ENCODE assay signal across 9 mouse cellular contexts in the genomic region with DNA sequence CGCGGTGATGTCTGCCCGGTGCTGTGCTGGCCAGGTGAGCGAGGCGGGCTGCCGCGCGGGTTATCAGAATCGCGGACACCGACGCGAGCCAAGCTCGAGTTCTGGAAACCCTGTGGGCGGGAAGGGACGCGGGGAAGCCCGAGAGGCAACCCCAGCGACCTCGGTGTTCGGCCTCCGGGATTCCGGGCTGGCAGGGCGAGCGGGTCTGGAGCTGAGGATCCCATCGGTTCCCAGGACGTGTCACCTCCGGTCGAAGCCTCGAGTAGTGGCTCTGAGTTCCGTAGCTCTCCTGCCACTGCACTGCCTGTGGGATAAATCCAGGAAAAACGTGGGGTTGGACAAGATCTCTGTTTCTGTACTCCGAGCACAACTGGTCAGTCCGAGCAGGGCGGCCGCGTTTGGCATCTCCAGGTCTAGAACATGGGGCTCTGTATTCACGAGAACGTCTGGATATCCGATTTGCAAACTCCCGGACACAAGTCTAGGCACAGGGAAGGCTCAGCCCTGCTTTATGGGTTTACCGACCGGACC. TPM values are rescaled to one million over a fixed set of nuclear protein-coding genes. Genes with fewer than 3 reads are reported as not detected.
DNase-seq lines count a peak whose midpoint lies in the region; ATAC-seq and TF ChIP-seq lines count a peak whose summit lies in the region.
"Had no signal": no experiment of that assay in that cellular context is flagged by ENCODE, and none has a peak within 500 bp of the region (broad histone marks: within the 10 kb centered on the region; RNA-seq: fewer than 3 reads in every experiment).

No protein-coding gene starts in this region.

- H3K27ac ChIP-seq in heart, embryonic 14.5 days (replicated peaks in 1 of 2; ENCODE audit: control insufficient read depth in 1 of 2, insufficient read depth in 1 of 2, low read depth in 2 of 2, low read length in 2 of 2) = peak overlapping the region; percentile 18 to 97
- peak overlapping the region; percentile 91 for H3K27ac ChIP-seq in embryonic facial prominence, embryonic 13.5 days
- H3K27ac ChIP-seq in intestine, embryonic 15.5 days = peak overlapping the region; percentile 91
- H3K27ac ChIP-seq in midbrain, embryonic 15.5 days = peak overlapping the region; percentile 80

- peak overlapping the region; percentile 51 to 80 for H3K4me3 ChIP-seq in heart, embryonic 14.5 days (ENCODE audit: control insufficient read depth in 1 of 2, insufficient read depth in 1 of 2, low read depth in 1 of 2, low read length in 2 of 2)
- H3K4me3 ChIP-seq in E14TG2a.4 (replicated peaks; ENCODE audit: low read length) = peak overlapping the region; percentile 91
- H3K4me3 ChIP-seq in embryonic facial prominence, embryonic 13.5 days = peak overlapping the region; percentile 78
- H3K4me3 ChIP-seq in intestine, embryonic 15.5 days (replicated peaks) = peak overlapping the region; percentile 87
- peak overlapping the region; percentile 77 for H3K4me3 ChIP-seq in midbrain, embryonic 15.5 days

- under 1% methylated on average over 42 of the region's 43 CpGs for WGBS in heart, embryonic 14.5 days
- under 1% methylated on average over 43 of the region's 43 CpGs for WGBS in embryonic facial prominence, embryonic 13.5 days
- WGBS in intestine, embryonic 15.5 days = under 1% methylated on average over 43 of the region's 43 CpGs
- under 1% methylated on average over 43 of the region's 43 CpGs for WGBS in midbrain, embryonic 15.5 days

- H3K27me3 ChIP-seq in heart, embryonic 14.5 days (ENCODE audit: control insufficient read depth, insufficient read depth, low read length) = no peaks in the 10 kb centered on the region
- H3K27me3 ChIP-seq in E14TG2a.4 (ENCODE audit: insufficient read depth, low read length) = peaks cover 22% of the 10 kb centered on the region
- no peaks in the 10 kb centered on the region for H3K27me3 ChIP-seq in embryonic facial prominence, embryonic 13.5 days
- no peaks in the 10 kb centered on the region for H3K27me3 ChIP-seq in intestine, embryonic 15.5 days (replicated peaks)
- no peaks in the 10 kb centered on the region for H3K27me3 ChIP-seq in midbrain, embryonic 15.5 days (replicated peaks)

- no peak for TF ChIP-seq CTCF in E14TG2a.4 (conservative IDR thresholded peaks at IDR 0.05; ENCODE audit: low read length)

- peak overlapping the region; percentile 95 for H3K4me2 ChIP-seq in heart, embryonic 14.5 days (ENCODE audit: low read length)
- peak overlapping the region; percentile 81 for H3K4me2 ChIP-seq in embryonic facial prominence, embryonic 13.5 days
- peak overlapping the region; percentile 79 for H3K4me2 ChIP-seq in intestine, embryonic 15.5 days (replicated peaks)
- peak overlapping the region; percentile 92 for H3K4me2 ChIP-seq in midbrain, embryonic 15.5 days

- H3K4me1 ChIP-seq in heart, embryonic 14.5 days (ENCODE audit: control insufficient read depth in 2 of 2, insufficient read depth in 2 of 2, low read length in 2 of 2) = peaks cover 8 to 16% of the 10 kb centered on the region in 2 experiments
- peaks cover 31% of the 10 kb centered on the region for H3K4me1 ChIP-seq in E14TG2a.4 (replicated peaks; ENCODE audit: low read depth, low read length)
- H3K4me1 ChIP-seq in embryonic facial prominence, embryonic 13.5 days = peaks cover 17% of the 10 kb centered on the region
- H3K4me1 ChIP-seq in intestine, embryonic 15.5 days (replicated peaks) = peaks cover 12% of the 10 kb centered on the region
- H3K4me1 ChIP-seq in midbrain, embryonic 15.5 days = peaks cover 24% of the 10 kb centered on the region

- H3K9ac ChIP-seq in heart, embryonic 14.5 days (ENCODE audit: low read length) = peak overlapping the region; percentile 90
- peak overlapping the region; percentile 87 for H3K9ac ChIP-seq in embryonic facial prominence, embryonic 13.5 days
- H3K9ac ChIP-seq in intestine, embryonic 15.5 days = peak overlapping the region; percentile 87
- H3K9ac ChIP-seq in midbrain, embryonic 15.5 days = peak overlapping the region; percentile 72

- no peaks in the 10 kb centered on the region for H3K36me3 ChIP-seq in heart, embryonic 14.5 days (ENCODE audit: control insufficient read depth, insufficient read depth, low read length)
- no peaks in the 10 kb centered on the region for H3K36me3 ChIP-seq in E14TG2a.4 (ENCODE audit: insufficient read depth, low read length)
- no peaks in the 10 kb centered on the region for H3K36me3 ChIP-seq in embryonic facial prominence, embryonic 13.5 days
- H3K36me3 ChIP-seq in intestine, embryonic 15.5 days = no peaks in the 10 kb centered on the region
- H3K36me3 ChIP-seq in midbrain, embryonic 15.5 days (replicated peaks) = no peaks in the 10 kb centered on the region

- ATAC-seq in heart, embryonic 14.5 days (ENCODE audit: insufficient number of reproducible peaks, insufficient read depth, low FRiP score, low read depth) = peak; percentile 32
- ATAC-seq in embryonic facial prominence, embryonic 13.5 days (ENCODE audit: insufficient number of reproducible peaks, insufficient read depth, low FRiP score, low TSS enrichment, low read depth) = peak; percentile 50
- peak; percentile 44 for ATAC-seq in intestine, embryonic 15.5 days
- ATAC-seq in midbrain, embryonic 15.5 days (replicated peaks) = peak; percentile 64

- H3K9me3 ChIP-seq in heart, embryonic 14.5 days (ENCODE audit: control insufficient read depth, low read length) = no peaks in the 10 kb centered on the region
- peaks cover 19% of the 10 kb centered on the region for H3K9me3 ChIP-seq in E14TG2a.4 (ENCODE audit: low read length)
- H3K9me3 ChIP-seq in embryonic facial prominence, embryonic 13.5 days = no peaks in the 10 kb centered on the region
- no peaks in the 10 kb centered on the region for H3K9me3 ChIP-seq in intestine, embryonic 15.5 days
- no peaks in the 10 kb centered on the region for H3K9me3 ChIP-seq in midbrain, embryonic 15.5 days

- no peak for DNase-seq in heart, postnatal 4 days
- DNase-seq in urinary bladder, postnatal 4 days (ENCODE audit: low spot score in 2 of 2) = no peak
- DNase-seq in adrenal gland, postnatal 25 days = no peak

RNA-seq across cellular contexts. Expression of a gene that starts 0.4 kb away (rescaled TPM):
- 11.0 and 12.6 TPM in 2 replicates for polyA plus RNA-seq in heart, embryonic 14.5 days (2014; fragmentation: Nextera tagmentation; extraction: Ambion mirVana)
- 10 to 100 TPM; 27.5 to 29.4 TPM for total RNA-seq in heart, postnatal 4 days (2021)
- 9.4 and 13.0 TPM in 2 replicates for polyA plus RNA-seq in embryonic facial prominence, embryonic 13.5 days (2015; fragmentation: Nextera tagmentation; extraction: Ambion mirVana)
- polyA plus RNA-seq in intestine, embryonic 15.5 days (2015; fragmentation: Nextera tagmentation; extraction: Ambion mirVana) = 18.3 and 21.4 TPM in 2 replicates
- polyA plus RNA-seq in midbrain, embryonic 15.5 days (2015; fragmentation: Nextera tagmentation; extraction: Ambion mirVana) = 18.1 and 18.6 TPM in 2 replicates
- 57.9 and 74.2 TPM in 2 replicates for total RNA-seq in adrenal gland, postnatal 25 days (2021)

RNA-seq across cellular contexts. Expression of a gene that starts 35.3 kb away (rescaled TPM):
- polyA plus RNA-seq in heart, embryonic 14.5 days (2014; fragmentation: Nextera tagmentation; extraction: Ambion mirVana) = not detected in 2 replicates
- not detected for total RNA-seq in heart, postnatal 4 days (2021)
- not detected in 2 replicates for polyA plus RNA-seq in embryonic facial prominence, embryonic 13.5 days (2015; fragmentation: Nextera tagmentation; extraction: Ambion mirVana)
- polyA plus RNA-seq in intestine, embryonic 15.5 days (2015; fragmentation: Nextera tagmentation; extraction: Ambion mirVana) = not detected in 2 replicates
- polyA plus RNA-seq in midbrain, embryonic 15.5 days (2015; fragmentation: Nextera tagmentation; extraction: Ambion mirVana) = not detected in 2 replicates
- total RNA-seq in adrenal gland, postnatal 25 days (2021) = not detected in 2 replicates
- total RNA-seq: left cerebral cortex, postnatal 36 days had no signal
